Mouse (Mus musculus): ENCODE measurements around the gene Gtf2h4.

- no peak for TF ChIP-seq CTCF (IDR thresholded peaks at IDR 0.05; ENCODE audit: low read depth)
- TF ChIP-seq EP300 (optimal IDR thresholded peaks at IDR 0.05) = no peak
Observed at GRCm38 (mm10) chr17:35689936-35690645, 16.6 kb upstream of the Gtf2h4 start.

Data from stomach, postnatal 0 days (tissue).